Mouse (Mus musculus) lung, embryonic 15.5 days (tissue): ENCODE data around the gene Pip4p1. TPM values are rescaled to one million over a fixed set of nuclear protein-coding genes. Genes with fewer than 3 reads are reported as not detected.
"Not testable (repeated sequence)": the region's sequence is repeated elsewhere in the genome, so short reads cannot be mapped to it uniquely, and the experiment has no call there.

ENCODE experiments used
- ATAC-seq: fragments of 200-750 bp; cut with Nextera tagmentation; 2 replicates; pipeline ENCODE4 v1.8.0; 2017; ENCODE audit warnings: moderate number of reproducible peaks, borderline replicate concordance; ENCODE audit not compliant: low FRiP score, low TSS enrichment; ENCODE audit errors: extremely low read depth
- H3K27ac ChIP-seq: fragments of 300-500 bp; sonication (generic); 2 replicates; pipeline ENCODE4 v1.5.1; 2015; ENCODE audit warnings: moderate library complexity, mild to moderate bottlenecking, inconsistent platforms
- H3K27me3 ChIP-seq: fragments of 300-500 bp; sonication (generic); 2 replicates; pipeline ENCODE4 v1.6.1; 2015; ENCODE audit warnings: inconsistent platforms
- H3K36me3 ChIP-seq: fragments of 300-500 bp; sonication (generic); 2 replicates; pipeline ENCODE4 v1.6.1; 2015; ENCODE audit warnings: inconsistent platforms
- H3K4me1 ChIP-seq: fragments of 300-500 bp; sonication (generic); 2 replicates; pipeline ENCODE4 v1.6.1; 2015; ENCODE audit warnings: inconsistent platforms
- H3K4me2 ChIP-seq: fragments of 300-500 bp; sonication (generic); 2 replicates; pipeline ENCODE4 v1.6.1; 2015; ENCODE audit warnings: inconsistent platforms, mild to moderate bottlenecking, moderate library complexity
- H3K4me3 ChIP-seq: fragments of 300-500 bp; sonication (generic); 2 replicates; pipeline ENCODE4 v1.5.1; 2015; ENCODE audit warnings: mild to moderate bottlenecking, inconsistent platforms
- H3K9ac ChIP-seq: fragments of 300-500 bp; sonication (generic); 2 replicates; pipeline ENCODE4 v1.6.1; 2015; ENCODE audit warnings: inconsistent platforms
- H3K9me3 ChIP-seq: fragments of 300-500 bp; sonication (generic); 2 replicates; pipeline ENCODE4 v1.6.1; 2016; ENCODE audit warnings: inconsistent platforms
- WGBS: fragments of 180-500 bp; shearing (Covaris S2); methylation state at CpG from one replicate; pipeline ENCODE4 v1.1.7; 2015; 5-methylcytosine and 5-hydroxymethylcytosine counted together
- polyA plus RNA-seq: library from polyadenylated mRNA; unstranded; fragments of >200 nt; fragmentation: Nextera tagmentation; extraction: Ambion mirVana; gene quantifications from 2 replicates; pipeline ENCODE4 v1.2.1, GENCODE M21; 2015

The Pip4p1 gene
- polyA plus RNA-seq, 1 experiment from 2014 or later, result 53.4 TPM

GRCm38 (mm10) chr14:50903973-50904827 is 26.5 kb downstream of the Pip4p1 start:
- H3K9me3 ChIP-seq, result no peaks in the 10 kb centered on the region
- H3K27ac ChIP-seq, result no peak overlapping the region
- H3K4me3 ChIP-seq, result peak overlapping the region; percentile 40
- 4% methylated on average over 26 of the region's 26 CpGs for WGBS
- peaks cover 5% of the 10 kb centered on the region for H3K4me1 ChIP-seq
- peak; percentile 67 for ATAC-seq
- peak overlapping the region; percentile 78 for H3K4me2 ChIP-seq
- H3K27me3 ChIP-seq, result no peaks in the 10 kb centered on the region
- H3K36me3 ChIP-seq, result no peaks in the 10 kb centered on the region
- peak overlapping the region; percentile 31 for H3K9ac ChIP-seq

DNA sequence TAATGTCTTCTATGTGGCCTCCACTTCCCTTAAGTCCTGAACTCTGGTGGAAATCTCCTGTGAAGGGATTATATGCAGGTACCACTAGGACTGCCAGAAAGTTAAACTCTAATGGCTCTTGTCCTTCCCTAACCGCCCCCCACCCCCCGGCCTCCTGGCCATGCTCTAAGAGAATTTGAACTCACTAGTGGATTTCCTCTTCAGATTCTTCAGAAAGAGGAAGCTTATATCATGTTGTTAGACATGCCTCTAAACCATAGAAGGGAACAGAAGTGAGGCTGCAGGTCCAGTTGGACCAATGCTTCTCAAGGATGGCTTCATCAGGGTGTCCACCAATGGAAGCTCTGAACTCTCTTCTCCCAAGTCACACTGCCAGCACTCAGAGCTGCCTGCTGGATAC is 32.7 kb downstream of the Pip4p1 start:
- not testable (repeated sequence) for ATAC-seq, H3K27ac ChIP-seq, H3K4me3 ChIP-seq, H3K36me3 ChIP-seq, H3K9ac ChIP-seq, H3K27me3 ChIP-seq, H3K4me2 ChIP-seq, H3K9me3 ChIP-seq
- H3K4me1 ChIP-seq, result peaks cover 14% of the 10 kb centered on the region
- 83% methylated on average over 2 of the region's 2 CpGs for WGBS

DNA sequence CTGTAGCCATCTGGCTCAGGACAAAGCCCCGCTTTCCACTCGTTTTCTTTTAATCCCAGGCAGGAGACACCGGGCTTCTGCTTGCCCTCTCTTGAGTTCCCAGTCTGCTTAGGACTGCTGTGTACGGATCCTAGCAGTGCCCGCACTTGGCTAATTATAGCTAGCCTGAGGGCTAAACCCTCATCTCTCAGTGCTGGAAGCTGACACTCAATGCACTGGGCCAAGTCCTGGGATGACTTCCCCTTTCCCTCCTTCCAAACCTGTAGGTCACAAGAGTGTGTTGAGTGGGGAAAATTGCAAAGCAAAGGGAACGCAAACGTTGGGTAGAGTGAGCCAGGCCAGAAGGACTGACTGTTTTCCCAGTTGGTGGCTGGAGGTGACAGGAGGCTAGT is 33.3 kb downstream of the Pip4p1 start, which contains the start of gene Klhl33:
Gene Klhl33, minus strand, starts transcription at position 134 of the 392 bp plus-strand sequence.
- ATAC-seq, result no peak
- Histone ChIP-seq H3K4me3 (peak within 1 kb of the TSS; percentile 36), H3K27me3 (peaks cover 5% of the 10 kb centered on the region), H3K4me2 (peak within 1 kb of the TSS; percentile 70), H3K4me1 (peaks cover 19% of the 10 kb centered on the region), H3K9ac (peak within 1 kb of the TSS; percentile 28), H3K9me3 (no peaks in the 10 kb centered on the region), H3K27ac (no peak within 1 kb of the TSS), H3K36me3 (no peaks in the 10 kb centered on the region)
- 49% methylated on average over 7 of the region's 7 CpGs for WGBS

- H3K4me3 ChIP-seq, result peak overlapping the region; percentile 36
- 18% methylated on average over 23 of the region's 23 CpGs for WGBS
- peaks cover 5% of the 10 kb centered on the region for H3K27me3 ChIP-seq
- H3K4me1 ChIP-seq, result peaks cover 19% of the 10 kb centered on the region
- peak overlapping the region; percentile 28 for H3K9ac ChIP-seq
- H3K4me2 ChIP-seq, result peak overlapping the region; percentile 70
- ATAC-seq, result peak; percentile 32; the same call in 1 of the 2 replicates
- no peaks in the 10 kb centered on the region for H3K36me3 ChIP-seq
- H3K27ac ChIP-seq, result no peak overlapping the region
- no peaks in the 10 kb centered on the region for H3K9me3 ChIP-seq
Measured at GRCm38 (mm10) chr14:50896747-50897373, 33.8 kb downstream of the Pip4p1 start.

DNA sequence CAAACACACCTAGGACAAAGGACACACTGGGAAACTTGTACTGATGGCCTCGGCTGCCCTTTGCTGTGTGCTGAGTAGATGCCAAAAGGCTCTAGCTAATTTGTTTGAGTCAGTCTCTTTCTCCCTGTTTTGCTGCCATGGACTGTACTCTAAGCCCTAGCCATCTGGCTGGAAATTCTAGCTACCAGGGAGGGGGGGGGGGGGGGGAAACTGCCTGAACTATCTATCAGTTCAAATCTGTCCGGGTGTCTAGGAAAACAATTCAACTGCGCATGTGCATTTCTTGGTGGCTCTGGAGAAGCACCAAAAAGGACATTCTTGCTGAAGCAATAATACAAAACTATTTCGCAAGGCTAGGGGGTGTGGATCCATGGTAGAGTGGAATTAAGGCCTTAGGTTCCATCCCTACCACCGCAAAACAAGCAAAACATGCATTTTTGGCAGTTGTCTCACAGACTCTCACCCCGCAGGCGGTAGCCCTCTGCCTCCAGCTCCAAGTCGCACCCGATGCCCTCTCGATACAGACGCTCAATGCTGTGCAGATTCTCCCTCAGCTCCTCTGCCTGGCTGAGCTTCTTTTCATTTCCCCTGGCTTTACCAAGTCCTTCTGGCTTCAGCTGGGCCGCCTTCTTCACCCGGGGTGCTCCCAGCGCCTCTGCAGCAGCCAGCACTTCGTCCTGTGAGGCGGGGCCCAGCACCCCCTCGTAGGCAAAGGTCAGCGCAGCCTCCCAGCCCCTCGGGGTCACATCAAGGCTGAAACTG is 34.5 kb downstream of the Pip4p1 start:
- no peaks in the 10 kb centered on the region for H3K36me3 ChIP-seq
- WGBS, result 12% methylated on average over 19 of the region's 19 CpGs
- H3K4me2 ChIP-seq, result peak overlapping the region; percentile 70
- H3K27ac ChIP-seq, result no peak overlapping the region
- peaks cover 19% of the 10 kb centered on the region for H3K4me1 ChIP-seq
- H3K9ac ChIP-seq, result peak overlapping the region; percentile 28
- H3K4me3 ChIP-seq, result peak overlapping the region; percentile 36
- no peaks in the 10 kb centered on the region for H3K9me3 ChIP-seq
- ATAC-seq, result peak; percentile 78
- H3K27me3 ChIP-seq, result peaks cover 5% of the 10 kb centered on the region

DNA sequence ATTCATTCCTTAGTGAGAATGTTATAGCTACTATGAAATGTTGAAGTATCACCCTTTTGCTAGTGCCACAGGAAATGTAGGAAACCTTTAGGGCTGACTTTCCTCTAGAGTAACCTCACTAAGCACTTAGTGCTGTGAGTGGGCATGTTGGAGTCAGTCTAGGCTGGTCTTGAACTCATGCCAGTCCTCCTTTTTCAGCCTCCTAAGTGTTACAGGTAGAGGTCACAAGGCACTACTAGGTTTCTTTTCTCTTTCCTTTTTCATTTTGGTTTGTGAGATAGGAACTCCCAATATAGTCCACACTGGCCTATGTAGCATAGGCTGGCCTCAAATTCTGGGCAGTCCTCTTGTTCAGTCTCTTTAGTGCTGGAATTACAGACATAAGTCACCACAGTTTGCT is 35.2 kb downstream of the Pip4p1 start:
- H3K9me3 ChIP-seq, result no peaks in the 10 kb centered on the region
- no peak overlapping the region for H3K27ac ChIP-seq
- no peak overlapping the region for H3K9ac ChIP-seq
- peaks cover 5% of the 10 kb centered on the region for H3K27me3 ChIP-seq
- H3K4me2 ChIP-seq, result no peak overlapping the region
- peaks cover 19% of the 10 kb centered on the region for H3K4me1 ChIP-seq
- no peak overlapping the region for H3K4me3 ChIP-seq
- no peaks in the 10 kb centered on the region for H3K36me3 ChIP-seq
- no peak for ATAC-seq

DNA sequence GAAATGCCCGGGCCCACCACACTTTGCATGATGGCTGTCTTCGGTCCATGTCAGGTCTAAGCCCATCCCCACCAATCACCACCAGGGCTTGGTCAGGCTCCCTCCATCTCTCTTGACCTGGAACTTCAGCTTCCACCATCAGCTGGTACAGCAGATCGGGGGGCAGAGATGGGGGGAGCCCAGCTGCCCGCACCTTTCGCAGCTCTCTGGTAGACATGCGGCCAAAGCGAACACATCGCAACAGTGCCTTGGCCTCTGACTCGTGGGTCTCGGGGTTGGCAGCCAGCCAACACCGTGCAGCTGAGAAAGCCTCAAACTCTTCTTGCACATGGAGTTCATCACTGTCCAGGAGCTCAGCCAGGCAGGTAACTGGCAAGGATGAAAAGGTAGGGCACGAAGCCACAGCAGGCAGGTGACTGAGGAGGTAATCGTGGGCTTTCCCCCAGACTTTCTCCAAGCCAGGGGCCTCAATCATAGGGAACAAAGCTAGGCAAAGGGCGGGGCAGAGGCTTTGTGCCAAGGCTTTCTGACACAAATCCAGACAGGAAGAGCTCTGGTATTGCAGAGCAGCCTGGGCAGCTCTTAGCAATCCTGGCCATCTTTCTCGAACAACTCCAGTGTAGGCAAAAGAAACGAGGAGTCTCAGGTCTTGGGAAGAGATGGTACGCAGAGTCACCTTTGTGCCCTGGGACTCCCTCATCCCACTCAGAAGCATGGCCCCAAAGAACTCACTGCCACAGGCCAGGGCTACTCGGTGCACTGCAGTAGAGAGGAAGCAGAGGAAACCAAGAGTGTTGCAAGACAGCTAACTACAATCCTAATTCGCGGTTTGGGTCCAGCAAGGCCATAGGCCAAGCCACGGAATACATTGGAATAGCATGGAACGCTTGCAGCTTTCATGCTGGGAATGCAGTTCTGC is 37.9 kb downstream of the Pip4p1 start:
- no peak for ATAC-seq
- Histone ChIP-seq H3K27me3 (peaks cover 4% of the 10 kb centered on the region), H3K9me3 (no peaks in the 10 kb centered on the region), H3K9ac (no peak overlapping the region), H3K4me3 (no peak overlapping the region), H3K36me3 (no peaks in the 10 kb centered on the region), H3K4me2 (no peak overlapping the region), H3K27ac (no peak overlapping the region), H3K4me1 (peaks cover 19% of the 10 kb centered on the region)
- 71% methylated on average over 22 of the region's 22 CpGs for WGBS

DNA sequence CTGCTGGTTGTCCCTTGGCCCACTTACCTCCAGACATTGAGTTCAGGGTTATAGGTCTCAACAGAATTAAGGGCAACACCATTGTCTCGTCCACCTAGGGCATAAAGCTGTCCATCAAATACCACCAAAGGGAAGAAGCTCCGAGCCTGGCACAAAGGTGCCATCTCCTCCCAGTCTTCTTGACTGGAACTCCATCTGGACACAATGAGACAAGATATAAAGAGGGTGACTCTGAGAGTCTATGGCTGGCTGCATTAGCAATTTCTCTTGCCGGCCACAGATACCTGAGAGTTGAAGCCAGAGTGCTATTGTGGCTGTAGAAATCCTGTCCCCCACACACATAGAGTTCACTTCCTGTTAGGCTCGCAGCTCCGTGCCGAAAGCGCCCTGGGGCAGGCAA is 38.6 kb downstream of the Pip4p1 start:
- Histone ChIP-seq H3K4me3 (no peak overlapping the region), H3K4me1 (peaks cover 17% of the 10 kb centered on the region), H3K4me2 (no peak overlapping the region), H3K27me3 (no peaks in the 10 kb centered on the region; the same call in 1 of the 2 replicates), H3K27ac (no peak overlapping the region), H3K36me3 (no peaks in the 10 kb centered on the region), H3K9me3 (no peaks in the 10 kb centered on the region), H3K9ac (no peak overlapping the region)
- 81% methylated on average over 7 of the region's 7 CpGs for WGBS
- ATAC-seq, result no peak

DNA sequence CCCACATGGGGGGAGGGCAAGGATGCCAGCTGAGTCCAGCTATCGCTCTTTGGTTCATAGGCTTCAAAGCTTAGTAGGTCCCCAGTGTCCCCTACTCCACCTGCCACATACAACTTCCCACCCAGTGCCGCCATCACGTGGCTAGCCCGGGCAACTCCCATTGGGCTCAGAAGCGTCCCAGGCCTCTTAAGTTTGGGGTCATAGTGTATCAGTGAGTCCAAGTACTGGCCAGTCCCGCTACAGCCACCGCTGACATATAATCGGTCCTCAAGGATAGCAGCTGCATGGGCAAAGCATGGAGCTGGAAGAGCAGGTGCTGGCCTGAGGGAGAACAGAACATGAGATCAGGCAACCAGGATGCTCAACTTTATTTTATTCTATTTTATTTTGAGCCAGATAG is 39.0 kb downstream of the Pip4p1 start:
- H3K4me3 ChIP-seq, result no peak overlapping the region
- H3K9me3 ChIP-seq, result no peaks in the 10 kb centered on the region
- H3K27me3 ChIP-seq, result no peaks in the 10 kb centered on the region; the same call in 1 of the 2 replicates
- H3K4me1 ChIP-seq, result peaks cover 13% of the 10 kb centered on the region
- H3K27ac ChIP-seq, result no peak overlapping the region
- WGBS, result 91% methylated on average over 8 of the region's 8 CpGs
- H3K4me2 ChIP-seq, result no peak overlapping the region
- H3K9ac ChIP-seq, result no peak overlapping the region
- H3K36me3 ChIP-seq, result no peaks in the 10 kb centered on the region
- ATAC-seq, result no peak

- no peaks in the 10 kb centered on the region for H3K36me3 ChIP-seq
- 78% methylated on average over 6 of the region's 6 CpGs for WGBS
Measured at GRCm38 (mm10) chr14:50876236-50876950, 54.3 kb downstream of the Pip4p1 start.

More at GRCm38 (mm10) chr14:50876236-50876950, 54.3 kb downstream of the Pip4p1 start:
- no peak overlapping the region for H3K9ac ChIP-seq
- H3K4me3 ChIP-seq, result no peak overlapping the region
- no peak overlapping the region for H3K27ac ChIP-seq
- ATAC-seq, result no peak
- H3K4me1 ChIP-seq, result no peaks in the 10 kb centered on the region
- H3K27me3 ChIP-seq, result no peaks in the 10 kb centered on the region
- H3K9me3 ChIP-seq, result no peaks in the 10 kb centered on the region
- H3K4me2 ChIP-seq, result no peak overlapping the region
